Mouse (Mus musculus): Measurements from ENCODE around the gene Cacna1h. TPM values are rescaled to one million over a fixed set of nuclear protein-coding genes. Genes with fewer than 3 reads are reported as not detected.
A peak's percentile ranks its signal among the peaks of the same experiment; 100 is the strongest.

Gene Cacna1h
- total RNA-seq, 2 experiments from 2014 or later: 14.5 to 19.1 TPM

DNA sequence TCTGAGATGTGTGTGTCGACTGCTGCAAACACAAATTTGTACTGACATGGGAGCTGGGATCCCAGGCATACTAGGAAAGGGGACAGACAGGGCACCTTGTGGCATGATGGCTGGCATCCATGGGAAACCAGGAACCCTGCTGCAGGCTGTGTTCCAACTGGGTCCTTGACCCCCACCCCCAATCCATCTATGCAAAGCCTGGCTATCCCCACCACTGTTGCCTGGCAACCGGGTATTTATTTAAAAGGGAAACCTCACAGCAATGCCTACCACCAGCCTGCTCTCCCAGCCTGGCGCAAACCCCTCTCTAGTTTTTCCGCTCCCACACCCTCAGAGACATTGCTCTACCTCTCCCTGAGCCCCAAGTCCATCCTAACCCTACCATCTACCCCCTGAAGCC lies 26.2 kb downstream of the Cacna1h start:
- DNase-seq: no peak

DNA sequence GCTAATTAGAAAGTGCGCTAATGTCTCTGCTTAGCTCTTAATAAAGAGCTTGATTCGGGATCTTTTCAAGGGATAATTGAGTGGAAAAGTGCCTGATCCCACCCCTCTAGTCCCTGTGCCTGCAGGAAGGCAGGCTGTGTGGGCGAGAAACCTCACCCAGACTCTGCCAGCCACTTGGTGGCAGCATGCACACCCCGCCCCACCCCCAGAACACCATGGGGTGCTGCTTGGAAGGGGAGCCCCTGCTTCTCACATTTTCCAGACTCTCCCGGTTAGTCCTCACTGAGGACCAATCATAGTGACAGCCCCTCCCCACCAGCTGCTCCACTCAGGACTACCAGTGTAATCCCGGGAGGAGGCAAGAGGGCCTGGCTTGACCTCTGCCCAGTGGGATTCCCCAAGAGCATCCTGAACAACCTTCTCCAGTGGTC lies 27.6 kb downstream of the Cacna1h start:
- no peak for DNase-seq

DNA sequence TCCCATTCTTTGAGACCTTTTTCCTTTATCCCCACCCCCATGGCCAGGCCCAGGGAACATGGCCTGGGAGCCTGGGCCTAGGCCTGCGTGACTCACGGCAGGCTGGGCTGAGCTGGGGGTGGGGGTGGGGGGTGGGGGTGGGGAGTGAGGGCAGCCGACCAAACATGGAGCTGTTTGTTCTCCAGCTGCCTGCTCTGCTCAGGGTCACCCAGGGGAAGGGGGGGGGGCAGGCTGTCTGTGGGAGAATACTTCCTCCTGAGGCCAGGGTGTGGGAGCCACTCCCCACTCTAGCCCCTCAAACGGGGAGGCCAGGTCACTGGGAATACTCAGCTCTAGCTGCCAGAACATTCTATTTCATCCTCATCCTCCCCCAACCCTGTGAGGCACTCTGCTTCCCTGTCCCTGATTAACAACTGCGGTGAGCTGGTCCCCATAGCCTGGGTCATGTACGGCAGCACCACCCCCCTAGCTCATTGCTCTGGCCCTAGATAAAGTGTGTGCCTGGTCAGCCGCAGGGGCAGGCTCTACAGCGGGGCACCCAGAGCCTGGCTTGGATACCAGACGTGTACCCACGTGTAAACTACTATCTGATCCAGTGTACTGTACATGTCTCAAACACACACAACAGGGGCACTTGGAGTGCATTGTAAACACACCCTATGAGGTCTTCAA lies 28.2 kb downstream of the Cacna1h start:
- DNase-seq: peak; percentile 20

DNA sequence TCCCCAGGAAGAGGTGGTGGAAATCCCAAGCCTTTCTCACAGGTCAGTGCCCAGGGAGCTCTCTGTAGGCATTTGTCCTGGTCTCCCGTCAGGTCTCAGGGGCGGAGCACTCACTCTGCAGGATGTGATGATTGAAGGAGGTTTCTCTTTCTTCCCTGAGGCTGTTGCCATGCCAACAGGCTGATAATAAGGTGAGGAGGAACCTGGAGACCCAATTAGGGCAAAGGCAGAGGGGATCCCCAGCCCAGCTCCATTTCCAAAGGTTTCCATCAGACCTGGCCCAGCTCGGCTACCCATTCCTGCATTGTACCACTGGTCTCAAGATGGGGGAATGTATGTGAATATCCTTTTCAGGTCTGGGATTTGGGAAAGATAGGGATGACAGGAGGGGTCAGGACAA lies 29.4 kb downstream of the Cacna1h start:
- DNase-seq: no peak

DNA sequence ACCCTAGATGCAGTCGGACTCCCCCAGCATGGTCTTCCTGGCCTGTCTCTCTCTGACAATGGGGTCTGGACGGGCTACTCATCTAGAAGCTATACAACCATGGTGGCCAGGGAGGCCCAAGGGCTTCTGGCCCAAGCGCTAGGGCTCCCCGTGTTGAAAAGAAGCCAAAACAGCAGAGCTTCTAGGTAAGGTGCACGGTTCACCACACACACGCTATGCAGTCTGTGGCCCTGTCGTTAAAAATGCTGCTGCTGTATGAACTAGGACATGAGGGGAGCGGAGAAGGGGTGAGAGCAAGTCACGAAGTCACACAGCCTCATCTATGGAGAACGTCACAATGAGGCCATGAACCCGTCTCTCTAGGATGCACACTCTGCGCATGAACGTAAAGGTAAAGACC lies 31.4 kb downstream of the Cacna1h start:
- DNase-seq: no peak

DNA sequence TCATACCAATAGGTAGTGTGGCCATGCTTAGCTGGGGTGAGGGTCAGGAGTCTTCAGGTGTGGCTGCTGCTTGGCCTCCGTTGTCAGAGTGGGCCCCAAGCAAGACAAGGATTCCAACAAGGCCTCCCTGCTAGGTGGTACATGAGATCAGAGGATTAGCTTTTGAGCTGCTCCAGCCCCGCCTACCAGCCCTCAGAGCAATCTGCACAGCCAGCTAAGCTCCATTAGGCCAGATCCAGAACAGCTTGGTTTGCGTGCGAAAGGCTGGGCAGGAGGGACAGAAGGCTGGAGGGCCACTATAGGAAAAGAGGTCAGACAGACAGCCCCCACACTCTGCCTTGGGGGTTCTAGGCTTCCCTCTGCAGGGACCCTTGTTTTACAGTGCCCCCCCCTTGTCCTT lies 32.1 kb downstream of the Cacna1h start:
- no peak for DNase-seq

DNA sequence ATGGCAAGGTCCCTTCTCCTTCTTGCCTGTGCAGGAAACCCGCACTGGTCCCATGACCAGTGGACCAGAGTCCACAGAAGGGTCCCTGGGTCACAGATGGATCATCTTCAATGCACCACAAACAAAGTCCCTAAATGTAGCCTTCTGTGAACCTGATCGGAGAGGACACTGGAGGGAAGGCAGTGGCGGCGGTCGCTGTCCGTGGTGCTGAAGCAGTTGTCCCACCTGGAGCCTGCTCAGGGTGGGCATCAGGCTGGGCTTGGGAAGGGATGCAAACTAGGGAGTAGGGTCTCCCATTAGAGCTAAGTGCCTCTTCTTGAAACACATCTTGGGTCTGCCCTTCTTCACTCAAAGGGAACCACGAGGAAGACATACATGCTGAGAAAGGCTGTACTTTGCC lies 33.1 kb downstream of the Cacna1h start:
- DNase-seq: peak; percentile 78

DNA sequence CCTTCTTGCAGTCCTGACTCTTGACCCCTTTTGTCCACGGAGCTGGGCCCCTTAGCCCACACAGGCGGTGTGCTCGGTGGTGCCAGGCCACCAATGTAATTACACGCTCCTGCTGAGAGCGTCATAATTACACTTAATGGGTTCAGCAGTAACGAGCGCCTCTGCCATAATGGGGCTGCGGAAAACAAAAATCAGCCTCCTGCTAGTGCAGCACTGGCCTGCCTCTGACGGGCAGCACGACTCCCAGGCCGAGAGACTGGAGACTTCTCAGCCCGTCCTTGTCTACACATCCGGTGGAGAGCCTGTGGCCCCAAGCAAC lies 35.1 kb downstream of the Cacna1h start:
- no peak for DNase-seq

DNA sequence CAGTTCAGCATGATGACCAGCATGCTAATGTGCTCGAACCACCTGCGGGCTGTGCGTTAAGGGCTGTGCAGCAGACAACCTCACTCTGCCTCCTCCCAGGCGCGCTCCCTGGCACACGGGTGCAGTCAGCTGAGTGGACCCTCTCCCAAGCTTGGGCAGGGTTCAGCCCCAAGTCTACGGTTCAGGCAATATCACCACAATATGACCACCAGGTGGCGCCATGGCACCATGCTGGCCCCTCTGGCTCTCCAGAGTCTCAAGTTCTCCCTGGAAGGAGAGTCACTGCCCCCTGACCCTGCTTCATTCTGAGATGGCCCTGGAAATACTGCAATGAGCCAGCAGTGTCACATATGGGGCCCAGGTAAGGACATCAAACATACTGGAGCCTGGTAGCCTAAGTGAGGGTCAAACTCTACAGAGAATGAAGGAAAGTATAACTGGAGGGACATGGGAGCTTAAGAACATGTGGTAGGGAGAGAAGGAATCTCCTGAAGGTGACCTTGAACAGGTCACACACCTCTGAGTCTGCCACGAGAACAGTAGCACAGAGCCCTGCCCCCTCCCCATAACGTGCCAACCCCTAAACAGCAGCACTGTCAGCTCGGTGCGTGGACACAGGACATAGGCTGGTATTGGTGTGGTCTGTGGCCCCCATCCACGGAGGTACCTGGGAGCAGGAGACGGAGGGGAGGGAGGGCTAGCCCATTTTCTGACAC lies 35.6 kb downstream of the Cacna1h start:
- DNase-seq: peak; percentile 89

DNA sequence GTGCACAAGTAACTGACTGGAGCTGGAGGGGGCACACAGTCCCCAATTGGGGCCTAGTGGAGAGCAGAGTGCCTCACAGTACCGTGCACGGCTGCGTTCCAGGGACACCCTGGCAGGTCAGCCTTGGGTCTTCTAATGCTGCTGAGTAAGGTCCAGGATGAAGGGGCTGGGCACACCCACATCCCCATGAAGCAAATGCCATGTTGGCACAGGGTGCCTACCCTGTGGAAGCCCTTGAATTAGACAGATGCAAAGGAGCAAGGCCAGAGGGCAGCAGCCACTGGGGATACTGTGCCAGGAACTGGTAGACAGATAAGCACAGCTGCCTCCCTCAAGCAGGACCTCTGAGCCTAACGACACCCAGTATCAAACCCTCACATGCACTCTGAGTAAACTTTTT lies 39.1 kb downstream of the Cacna1h start:
- DNase-seq: no peak

DNA sequence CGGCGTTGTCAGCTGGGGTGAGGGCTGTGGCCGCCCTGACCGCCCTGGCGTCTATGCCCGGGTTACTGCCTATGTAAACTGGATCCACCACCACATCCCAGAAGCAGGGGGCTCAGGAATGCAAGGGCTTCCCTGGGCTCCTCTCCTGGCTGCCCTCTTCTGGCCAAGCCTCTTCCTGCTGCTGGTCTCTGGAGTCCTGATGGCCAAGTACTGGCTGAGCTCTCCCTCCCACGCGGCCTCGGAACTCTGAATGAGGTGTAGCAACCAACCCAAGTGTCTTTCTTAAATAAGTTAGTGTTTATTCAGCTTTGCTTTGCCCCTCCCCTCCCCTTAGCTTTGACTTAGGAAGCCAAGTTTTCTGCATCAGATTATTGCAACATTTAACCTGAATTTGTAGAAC lies 59.6 kb downstream of the Cacna1h start:
- DNase-seq: peak; percentile 31

DNA sequence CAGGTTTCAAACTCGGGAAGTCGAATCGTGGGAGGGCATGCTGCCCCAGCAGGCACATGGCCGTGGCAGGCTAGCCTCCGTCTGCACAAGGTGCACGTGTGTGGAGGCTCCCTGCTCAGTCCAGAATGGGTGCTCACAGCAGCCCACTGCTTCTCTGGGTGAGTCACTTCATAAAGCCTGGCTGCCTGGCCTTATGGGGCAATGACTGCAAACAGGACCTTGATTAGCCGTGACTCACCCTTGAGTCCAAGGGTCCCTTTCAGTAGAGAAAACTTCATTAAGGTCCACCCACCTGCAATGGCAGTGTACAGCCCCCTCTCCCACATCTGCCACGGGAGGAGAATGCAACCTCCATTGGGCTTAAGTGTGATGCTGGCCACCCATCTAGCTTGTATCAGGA lies 61.1 kb downstream of the Cacna1h start:
- DNase-seq: no peak

DNA sequence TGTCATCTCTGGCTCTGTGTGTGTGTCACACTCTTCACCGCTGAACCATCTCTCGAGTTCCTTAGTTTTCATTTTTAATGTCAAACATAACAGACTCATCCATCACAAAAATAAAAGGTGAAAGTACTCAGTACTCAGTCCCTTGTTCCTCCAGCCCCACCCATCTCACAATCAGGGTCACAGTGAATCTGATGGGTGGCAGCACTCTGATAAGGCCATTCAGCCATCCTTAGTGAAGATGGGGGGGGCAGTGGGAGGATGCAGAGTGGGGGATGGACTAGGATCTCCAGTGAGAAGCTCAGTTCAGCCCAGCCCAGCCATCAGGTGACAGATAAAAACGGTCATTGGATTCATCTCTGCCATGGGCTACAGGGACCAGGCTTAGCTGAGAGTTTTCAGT lies 64.6 kb downstream of the Cacna1h start, which contains the start of gene Tpsg1:
Gene Tpsg1 (plus strand): TSS at position 301 of the 400 bp plus-strand sequence.
- DNase-seq: no peak

DNA sequence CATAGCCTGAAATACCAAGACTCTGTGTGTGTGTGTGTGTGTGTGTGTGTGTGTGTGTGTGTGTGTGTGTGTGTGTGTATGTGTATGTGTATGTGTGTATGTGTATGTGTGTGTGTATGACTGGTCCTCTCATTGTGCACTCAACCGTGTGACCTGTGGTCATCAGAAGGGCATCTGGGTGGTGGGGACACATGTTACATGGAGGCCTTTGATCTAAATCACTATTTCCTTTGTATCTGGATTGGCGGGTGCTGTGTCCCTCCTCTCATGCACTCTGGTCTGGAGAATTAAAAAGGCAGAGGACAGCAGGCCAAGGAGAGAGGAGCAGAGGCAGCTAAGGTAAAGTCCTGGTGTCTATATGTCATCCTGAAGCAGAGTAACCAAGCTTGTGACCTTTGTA lies 67.6 kb downstream of the Cacna1h start, which contains the start of gene Tpsb2:
Gene Tpsb2 (plus strand): TSS at position 301 of the 400 bp plus-strand sequence.
- DNase-seq: no peak

DNA sequence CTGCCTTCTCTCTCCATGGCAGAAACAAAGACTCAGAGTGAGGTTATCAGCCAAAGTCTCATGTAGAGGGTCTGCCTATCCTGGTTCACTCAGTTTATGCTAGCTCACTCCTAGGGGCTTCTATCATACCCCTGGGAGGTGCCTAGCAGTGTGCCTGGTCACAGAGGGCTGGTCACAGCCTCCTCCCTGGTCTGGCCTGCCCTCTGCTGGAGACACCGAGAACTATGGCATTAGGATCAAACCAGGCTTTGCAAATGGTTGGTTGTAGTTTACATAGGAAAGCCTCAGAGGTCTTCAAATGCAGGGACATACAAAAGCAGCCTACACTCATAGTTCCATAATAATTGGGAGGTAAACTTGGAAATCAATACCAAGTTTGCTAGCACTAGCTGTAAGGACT lies 69.9 kb downstream of the Cacna1h start:
- DNase-seq: peak; percentile 70

DNA sequence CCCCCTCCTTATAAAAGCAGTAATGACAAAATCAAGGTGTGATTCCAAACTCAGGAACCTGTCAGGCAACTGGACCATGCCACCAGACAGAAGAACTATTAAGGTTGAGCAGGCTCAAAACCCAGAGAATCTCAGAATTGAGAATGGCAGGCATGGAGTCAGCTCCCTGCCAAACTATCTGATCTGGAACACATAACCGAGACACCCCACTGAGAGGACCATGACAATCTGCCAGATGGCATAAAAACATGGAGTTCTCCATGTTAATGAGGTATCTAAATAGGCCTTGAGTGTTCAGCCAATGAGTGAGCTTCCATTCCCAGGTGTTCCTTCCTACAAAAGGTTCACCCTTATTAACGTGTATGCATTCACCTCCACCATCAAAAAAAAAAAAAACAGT lies 72.3 kb downstream of the Cacna1h start:
- no peak for DNase-seq

DNA sequence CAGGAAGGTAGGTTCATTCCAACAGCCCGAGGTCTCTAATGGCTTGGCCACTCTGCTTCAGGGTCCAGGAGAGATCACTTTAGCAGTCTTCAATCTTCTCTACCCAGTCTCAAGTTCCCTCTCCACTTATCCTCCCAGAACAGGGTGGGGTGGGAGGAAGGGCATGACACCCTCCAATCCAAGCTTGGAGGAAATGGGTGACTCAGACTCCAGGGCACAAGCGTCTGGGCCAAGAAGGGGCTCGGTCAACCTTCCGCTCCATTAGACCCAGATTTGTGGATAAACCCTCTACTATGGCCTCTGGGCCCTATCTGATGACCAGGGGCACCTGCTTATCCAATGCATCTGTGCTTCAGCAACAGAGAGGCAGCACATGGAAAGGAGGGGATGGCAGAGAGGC lies 88.1 kb downstream of the Cacna1h start, which contains the start of gene Tpsab1:
Gene Tpsab1 (minus strand): TSS at position 101 of the 400 bp plus-strand sequence.
- DNase-seq: no peak

DNA sequence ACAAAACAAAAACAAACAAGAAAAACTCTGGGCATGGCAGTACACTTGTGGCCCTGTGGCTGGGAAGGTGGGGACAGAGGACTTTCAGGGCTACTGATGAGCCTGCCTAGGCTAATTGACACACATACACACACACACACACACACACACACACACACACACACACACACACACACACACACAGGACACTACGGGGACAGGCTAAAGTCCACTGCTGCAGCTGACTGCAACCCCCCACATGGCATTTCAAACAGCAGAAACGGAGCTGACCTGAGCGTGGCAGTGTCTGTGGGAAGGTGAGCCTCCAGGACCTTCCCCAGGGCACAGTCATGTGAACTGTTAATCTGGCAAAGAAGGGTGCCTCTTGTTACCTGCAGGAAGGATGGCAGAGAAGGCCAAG lies 92.1 kb downstream of the Cacna1h start:
- no peak for DNase-seq

DNA sequence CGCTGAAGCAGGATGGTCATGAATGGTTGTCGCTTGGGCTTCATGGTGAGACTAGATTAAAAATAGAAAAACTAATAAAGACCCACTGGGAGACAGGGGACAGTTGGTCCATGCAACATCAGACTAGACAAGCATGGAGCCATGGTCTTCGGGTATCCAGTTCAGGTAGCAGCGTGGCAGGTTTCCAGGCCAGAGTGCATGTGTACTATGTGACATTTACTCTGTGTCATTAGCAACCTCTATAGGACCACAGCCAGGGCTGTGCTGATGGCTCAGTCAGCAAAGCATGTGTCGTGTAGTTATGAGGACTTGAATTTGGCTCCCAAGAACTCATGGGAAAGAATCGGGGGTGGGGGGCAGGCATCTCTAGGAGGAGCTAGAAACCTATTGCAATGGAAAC lies 93.6 kb downstream of the Cacna1h start:
- no peak for DNase-seq

DNA sequence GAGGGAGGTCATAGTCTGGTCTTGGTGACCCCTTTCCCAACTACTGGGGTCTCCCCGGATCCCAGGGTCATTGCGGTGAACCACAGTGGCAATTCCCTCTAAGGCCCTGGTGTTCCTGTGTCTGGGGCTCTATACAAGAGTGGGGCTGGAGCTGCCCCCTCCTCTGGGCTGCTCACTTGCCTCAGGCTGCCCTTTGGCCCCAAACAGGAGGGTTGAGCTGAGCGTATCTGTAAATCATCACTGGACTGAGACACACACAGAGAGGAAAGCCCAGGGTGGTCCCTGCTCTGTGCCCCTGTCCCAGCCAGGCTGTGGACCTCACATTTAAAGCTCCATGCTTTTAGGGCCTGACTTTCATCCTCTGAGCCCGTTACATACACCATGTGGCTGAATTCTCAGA lies 95.4 kb downstream of the Cacna1h start:
- no peak for DNase-seq

DNA sequence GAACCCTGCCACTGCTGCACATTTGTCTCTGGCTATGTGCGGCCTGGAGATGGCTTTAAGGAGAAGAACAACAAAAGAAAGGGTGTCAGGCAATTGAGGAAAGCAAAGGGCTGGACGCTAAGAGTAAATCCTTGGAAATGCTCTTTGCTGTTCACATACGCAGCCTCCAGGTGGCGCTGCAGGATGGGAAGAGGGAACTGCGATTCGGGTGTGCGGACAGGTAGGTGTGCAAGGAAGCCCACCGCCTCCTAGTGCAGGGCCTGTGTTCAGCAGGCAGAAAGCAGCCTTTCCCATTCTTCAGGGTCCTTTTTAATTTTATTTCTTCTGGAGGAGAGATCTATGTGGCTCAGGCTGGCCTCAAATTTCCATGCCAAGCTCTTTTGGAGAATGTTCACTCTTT lies 99.6 kb downstream of the Cacna1h start:
- DNase-seq: peak; percentile 77

DNA sequence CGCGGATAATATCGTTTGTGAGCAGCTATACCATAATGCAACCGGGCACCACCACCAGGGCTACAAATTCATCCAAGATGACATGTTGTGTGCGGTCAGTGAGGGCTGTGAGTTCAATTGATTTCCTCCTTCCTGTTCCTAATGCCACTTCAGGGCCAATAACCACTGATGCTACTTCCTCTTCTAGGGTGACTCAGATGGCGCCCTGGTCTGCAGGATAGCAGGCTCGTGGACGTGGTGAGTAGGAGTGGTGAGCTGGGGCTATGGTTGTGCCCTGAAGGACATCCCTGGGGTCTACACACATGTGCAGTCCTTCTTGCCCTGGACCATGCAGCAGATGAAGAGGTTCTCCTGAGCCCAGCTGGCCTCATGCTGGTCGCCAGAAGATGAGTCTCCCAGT lies 101.3 kb downstream of the Cacna1h start:
- DNase-seq: no peak

Data from heart, postnatal 4 days (tissue).